Mouse (Mus musculus) spleen, adult 2 months (tissue): ENCODE results near the gene Rgl2.

Experiments
- CTCF ChIP-seq: fragments of 200-500 bp; IDR thresholded peaks from 2 replicates; pipeline ENCODE4 v1.5.1; 2011; ENCODE audit warnings: mild to moderate bottlenecking, inconsistent platforms; ENCODE audit not compliant: insufficient read depth, insufficient read length, insufficient replicate concordance; ENCODE audit errors: extremely low read depth
- POLR2A ChIP-seq: fragments of 200-500 bp; IDR thresholded peaks from 2 replicates; pipeline ENCODE4 v1.6.1; 2011; ENCODE audit warnings: low read depth, low read length, inconsistent platforms

GRCm38 (mm10) chr17:33897114-33897794, 32.1 kb upstream of the Rgl2 start:
- TF ChIP-seq POLR2A (no peak), CTCF (peak; percentile 57; the same call in 1 of the 2 replicates)
